Mouse (Mus musculus): ENCODE measurements at regions not wholly inside any gene's neighbourhood (a gene's known extent, or its start where the extent isn't known, plus 50 kb on each side); places are given as distances from the start of the nearest gene placed in this dataset.

- 79% methylated on average over 6 of the region's 6 CpGs for WGBS
Measured at GRCm38 (mm10) chr7:117916915-117917314, 199.1 kb downstream of the Rps15a start.

DNA sequence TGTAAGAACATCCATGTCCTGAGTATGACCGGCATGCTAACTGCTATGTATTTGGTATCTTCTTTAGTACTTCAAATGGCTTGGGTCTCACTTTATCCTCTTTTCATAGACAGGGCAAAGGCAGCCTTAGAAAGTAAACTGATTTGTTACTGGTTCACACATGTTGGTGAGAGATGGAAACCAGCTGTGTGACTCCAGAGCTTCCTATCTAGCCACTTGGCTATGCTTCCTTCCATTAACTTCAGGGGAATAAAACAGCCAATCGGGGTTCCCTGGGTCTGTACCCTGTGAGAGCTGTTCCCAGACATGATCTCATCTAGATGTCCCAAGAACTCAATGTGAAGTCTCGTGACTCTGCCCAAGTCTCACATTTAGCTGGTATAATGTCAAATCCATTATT is 203.5 kb downstream of the Rps15a start:
- WGBS, result 69% methylated on average over 3 of the region's 3 CpGs
- H3K9ac ChIP-seq (replicated peaks; ENCODE audit: low read depth, low read length), result no peak overlapping the region
- ATAC-seq (ENCODE audit: insufficient number of reproducible peaks, insufficient read depth, low FRiP score, low read depth), result no peak
- no peaks in the 10 kb centered on the region for H3K27me3 ChIP-seq (ENCODE audit: control insufficient read depth, insufficient read depth, low read length)
- no peaks in the 10 kb centered on the region for H3K9me3 ChIP-seq (ENCODE audit: control insufficient read depth, low read depth, low read length)
- no peaks in the 10 kb centered on the region for H3K4me1 ChIP-seq (ENCODE audit: control insufficient read depth, insufficient read depth, low read length)
- H3K4me2 ChIP-seq (replicated peaks; ENCODE audit: low read depth, low read length), result no peak overlapping the region
- no peak overlapping the region for H3K4me3 ChIP-seq (ENCODE audit: low read depth, low read length)
- H3K27ac ChIP-seq (ENCODE audit: low read length), result no peak overlapping the region
- H3K36me3 ChIP-seq (ENCODE audit: control insufficient read depth, insufficient read depth, low read length), result no peaks in the 10 kb centered on the region

More at GRCm38 (mm10) chr7:117916915-117917314, 199.1 kb downstream of the Rps15a start:
- Histone ChIP-seq H3K4me2 (replicated peaks; ENCODE audit: low read depth, low read length) (no peak overlapping the region), H3K27ac (ENCODE audit: low read length) (no peak overlapping the region), H3K36me3 (ENCODE audit: control insufficient read depth, insufficient read depth, low read length) (no peaks in the 10 kb centered on the region), H3K4me1 (ENCODE audit: control insufficient read depth, insufficient read depth, low read length) (no peaks in the 10 kb centered on the region), H3K9me3 (ENCODE audit: control insufficient read depth, low read depth, low read length) (no peaks in the 10 kb centered on the region), H3K4me3 (ENCODE audit: low read depth, low read length) (no peak overlapping the region), H3K27me3 (ENCODE audit: control insufficient read depth, insufficient read depth, low read length) (no peaks in the 10 kb centered on the region), H3K9ac (replicated peaks; ENCODE audit: low read depth, low read length) (no peak overlapping the region)
- ATAC-seq (ENCODE audit: insufficient number of reproducible peaks, insufficient read depth, low FRiP score, low read depth), result no peak

- Histone ChIP-seq H3K4me3 (ENCODE audit: low read depth, low read length) (no peak overlapping the region), H3K9ac (replicated peaks; ENCODE audit: low read depth, low read length) (no peak overlapping the region), H3K27ac (ENCODE audit: low read length) (no peak overlapping the region), H3K36me3 (ENCODE audit: control insufficient read depth, insufficient read depth, low read length) (no peaks in the 10 kb centered on the region), H3K4me2 (replicated peaks; ENCODE audit: low read depth, low read length) (no peak overlapping the region), H3K4me1 (ENCODE audit: control insufficient read depth, insufficient read depth, low read length) (no peaks in the 10 kb centered on the region), H3K9me3 (ENCODE audit: control insufficient read depth, low read depth, low read length) (no peaks in the 10 kb centered on the region), H3K27me3 (ENCODE audit: control insufficient read depth, insufficient read depth, low read length) (no peaks in the 10 kb centered on the region)
- no peak for ATAC-seq (ENCODE audit: insufficient number of reproducible peaks, insufficient read depth, low FRiP score, low read depth)
- WGBS, result 69% methylated on average over 3 of the region's 3 CpGs
Measured at GRCm38 (mm10) chr7:117911062-117911461, 204.9 kb downstream of the Rps15a start.

- Histone ChIP-seq H3K4me3 (ENCODE audit: low read depth, low read length) (no peak overlapping the region), H3K9me3 (ENCODE audit: control insufficient read depth, low read depth, low read length) (no peaks in the 10 kb centered on the region), H3K9ac (replicated peaks; ENCODE audit: low read depth, low read length) (no peak overlapping the region), H3K27ac (ENCODE audit: low read length) (no peak overlapping the region), H3K36me3 (ENCODE audit: control insufficient read depth, insufficient read depth, low read length) (no peaks in the 10 kb centered on the region), H3K4me2 (replicated peaks; ENCODE audit: low read depth, low read length) (no peak overlapping the region), H3K27me3 (ENCODE audit: control insufficient read depth, insufficient read depth, low read length) (no peaks in the 10 kb centered on the region), H3K4me1 (ENCODE audit: control insufficient read depth, insufficient read depth, low read length) (no peaks in the 10 kb centered on the region)
- no peak for ATAC-seq (ENCODE audit: insufficient number of reproducible peaks, insufficient read depth, low FRiP score, low read depth)
- WGBS, result 80% methylated on average over 2 of the region's 2 CpGs
Measured at GRCm38 (mm10) chr7:117896528-117896927, 219.5 kb downstream of the Rps15a start.

- H3K27me3 ChIP-seq (ENCODE audit: control insufficient read depth, insufficient read depth, low read length), result no peaks in the 10 kb centered on the region
- no peaks in the 10 kb centered on the region for H3K4me1 ChIP-seq (ENCODE audit: control insufficient read depth, insufficient read depth, low read length)
- 75% methylated on average over 6 of the region's 6 CpGs for WGBS
- H3K4me2 ChIP-seq (replicated peaks; ENCODE audit: low read depth, low read length), result no peak overlapping the region
- H3K9ac ChIP-seq (replicated peaks; ENCODE audit: low read depth, low read length), result no peak overlapping the region
- H3K4me3 ChIP-seq (ENCODE audit: low read depth, low read length), result no peak overlapping the region
- H3K27ac ChIP-seq (ENCODE audit: low read length), result no peak overlapping the region
- no peak for ATAC-seq (ENCODE audit: insufficient number of reproducible peaks, insufficient read depth, low FRiP score, low read depth)
- no peaks in the 10 kb centered on the region for H3K9me3 ChIP-seq (ENCODE audit: control insufficient read depth, low read depth, low read length)
- H3K36me3 ChIP-seq (ENCODE audit: control insufficient read depth, insufficient read depth, low read length), result no peaks in the 10 kb centered on the region
Measured at GRCm38 (mm10) chr7:117887288-117887687, 228.7 kb downstream of the Rps15a start.

- no peak overlapping the region for H3K4me3 ChIP-seq (ENCODE audit: low read depth, low read length)
- H3K9me3 ChIP-seq (ENCODE audit: control insufficient read depth, low read depth, low read length), result no peaks in the 10 kb centered on the region
- H3K4me2 ChIP-seq (replicated peaks; ENCODE audit: low read depth, low read length), result no peak overlapping the region
- no peaks in the 10 kb centered on the region for H3K27me3 ChIP-seq (ENCODE audit: control insufficient read depth, insufficient read depth, low read length)
- ATAC-seq (ENCODE audit: insufficient number of reproducible peaks, insufficient read depth, low FRiP score, low read depth), result no peak
- no peaks in the 10 kb centered on the region for H3K36me3 ChIP-seq (ENCODE audit: control insufficient read depth, insufficient read depth, low read length)
- no peaks in the 10 kb centered on the region for H3K4me1 ChIP-seq (ENCODE audit: control insufficient read depth, insufficient read depth, low read length)
- H3K27ac ChIP-seq (ENCODE audit: low read length), result no peak overlapping the region
- no peak overlapping the region for H3K9ac ChIP-seq (replicated peaks; ENCODE audit: low read depth, low read length)
- 7% methylated on average over 13 of the region's 13 CpGs for WGBS
Measured at GRCm38 (mm10) chr7:117882803-117883202, 233.2 kb downstream of the Rps15a start.

- Histone ChIP-seq H3K27ac (ENCODE audit: low read length) (no peak overlapping the region), H3K27me3 (ENCODE audit: control insufficient read depth, insufficient read depth, low read length) (no peaks in the 10 kb centered on the region), H3K4me2 (replicated peaks; ENCODE audit: low read depth, low read length) (no peak overlapping the region), H3K36me3 (ENCODE audit: control insufficient read depth, insufficient read depth, low read length) (no peaks in the 10 kb centered on the region), H3K4me3 (ENCODE audit: low read depth, low read length) (no peak overlapping the region), H3K4me1 (ENCODE audit: control insufficient read depth, insufficient read depth, low read length) (no peaks in the 10 kb centered on the region), H3K9me3 (ENCODE audit: control insufficient read depth, low read depth, low read length) (no peaks in the 10 kb centered on the region), H3K9ac (replicated peaks; ENCODE audit: low read depth, low read length) (no peak overlapping the region)
- no peak for ATAC-seq (ENCODE audit: insufficient number of reproducible peaks, insufficient read depth, low FRiP score, low read depth)
- WGBS, result 74% methylated on average over 7 of the region's 7 CpGs
Measured at GRCm38 (mm10) chr7:117878903-117879302, 237.1 kb downstream of the Rps15a start.

GRCm38 (mm10) chr7:117875241-117875640 is 240.7 kb downstream of the Rps15a start:
- Histone ChIP-seq H3K4me1 (ENCODE audit: control insufficient read depth, insufficient read depth, low read length) (no peaks in the 10 kb centered on the region), H3K27me3 (ENCODE audit: control insufficient read depth, insufficient read depth, low read length) (no peaks in the 10 kb centered on the region), H3K9me3 (ENCODE audit: control insufficient read depth, low read depth, low read length) (no peaks in the 10 kb centered on the region), H3K36me3 (ENCODE audit: control insufficient read depth, insufficient read depth, low read length) (no peaks in the 10 kb centered on the region), H3K9ac (replicated peaks; ENCODE audit: low read depth, low read length) (no peak overlapping the region), H3K4me2 (replicated peaks; ENCODE audit: low read depth, low read length) (no peak overlapping the region), H3K4me3 (ENCODE audit: low read depth, low read length) (no peak overlapping the region), H3K27ac (ENCODE audit: low read length) (no peak overlapping the region)
- 77% methylated on average over 2 of the region's 2 CpGs for WGBS
- ATAC-seq (ENCODE audit: insufficient number of reproducible peaks, insufficient read depth, low FRiP score, low read depth), result no peak

- H3K9me3 ChIP-seq (ENCODE audit: control insufficient read depth, low read depth, low read length), result no peaks in the 10 kb centered on the region
- H3K4me1 ChIP-seq (ENCODE audit: control insufficient read depth, insufficient read depth, low read length), result no peaks in the 10 kb centered on the region
- H3K4me2 ChIP-seq (replicated peaks; ENCODE audit: low read depth, low read length), result no peak overlapping the region
- no peak for ATAC-seq (ENCODE audit: insufficient number of reproducible peaks, insufficient read depth, low FRiP score, low read depth)
- H3K27ac ChIP-seq (ENCODE audit: low read length), result no peak overlapping the region
- no peaks in the 10 kb centered on the region for H3K36me3 ChIP-seq (ENCODE audit: control insufficient read depth, insufficient read depth, low read length)
- no peak overlapping the region for H3K4me3 ChIP-seq (ENCODE audit: low read depth, low read length)
- WGBS, result 55% methylated on average over 6 of the region's 6 CpGs
- no peak overlapping the region for H3K9ac ChIP-seq (replicated peaks; ENCODE audit: low read depth, low read length)
- H3K27me3 ChIP-seq (ENCODE audit: control insufficient read depth, insufficient read depth, low read length), result no peaks in the 10 kb centered on the region
Measured at GRCm38 (mm10) chr7:117859419-117859818, 256.6 kb downstream of the Rps15a start.

All from stomach, embryonic 14.5 days (tissue).